Comparison of ENCODE assay signal across 8 mouse cellular contexts in the genomic region with DNA sequence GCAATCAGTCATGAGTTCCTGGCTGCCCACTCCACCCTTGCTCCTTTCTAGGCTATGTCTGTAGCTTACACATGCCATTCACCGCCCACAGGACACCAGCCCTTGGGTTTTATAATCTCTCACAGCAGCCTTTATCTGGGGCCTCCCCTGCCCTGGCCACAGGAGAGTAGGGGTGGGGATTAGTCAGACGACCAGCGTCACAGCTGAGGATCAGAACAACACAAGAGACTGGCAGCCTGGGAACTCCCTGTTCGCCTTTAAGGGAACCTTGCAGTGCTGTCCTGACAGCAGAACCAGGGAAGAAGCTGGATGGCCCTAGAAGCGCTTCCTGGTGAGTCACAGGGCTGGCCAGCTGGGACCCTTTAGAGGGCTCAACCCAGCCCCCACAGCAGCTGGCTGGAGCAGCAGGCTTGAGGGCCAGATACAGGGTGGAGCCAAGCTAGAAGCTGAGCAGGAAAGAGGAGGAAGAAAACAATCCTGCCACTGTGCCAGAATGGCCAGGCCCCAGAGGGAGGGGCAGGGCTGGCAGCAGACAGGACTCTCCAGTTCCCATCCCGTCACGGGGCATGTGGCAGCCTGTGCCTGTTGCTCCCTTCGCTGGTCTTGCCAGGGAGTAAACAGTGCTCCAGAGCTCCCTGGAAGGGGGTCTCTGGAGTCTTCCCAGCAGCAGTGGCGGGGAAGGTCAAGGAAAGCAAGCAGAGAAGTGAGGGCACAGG. TPM values are rescaled to one million over a fixed set of nuclear protein-coding genes. Genes with fewer than 3 reads are reported as not detected.
DNase-seq lines count a peak whose midpoint lies in the region; ATAC-seq lines count a peak whose summit lies in the region.

No protein-coding gene starts in this region.

- H3K4me3 ChIP-seq in hindbrain, embryonic 14.5 days (replicated peaks; ENCODE audit: low read length): no peak overlapping the region

- 24% methylated on average over 9 of the region's 9 CpGs for WGBS in hindbrain, embryonic 14.5 days

- H3K4me2 ChIP-seq in hindbrain, embryonic 14.5 days (replicated peaks): peak overlapping the region; percentile 22

- H3K36me3 ChIP-seq in hindbrain, embryonic 14.5 days (replicated peaks; ENCODE audit: control insufficient read depth, insufficient read depth): peaks cover 21% of the 10 kb centered on the region

- H3K4me1 ChIP-seq in hindbrain, embryonic 14.5 days (replicated peaks; ENCODE audit: control insufficient read depth, insufficient read depth, low read length): peaks cover 13% of the 10 kb centered on the region; the same call in 1 of the 2 replicates

- ATAC-seq in common myeloid progenitor, adult 5-6 weeks (replicated peaks; ENCODE audit: low read depth, poor library complexity, severe bottlenecking): peak; percentile 91
- peak; percentile 90 for ATAC-seq in hindbrain, embryonic 14.5 days (ENCODE audit: low FRiP score)

- H3K9ac ChIP-seq in hindbrain, embryonic 14.5 days: peak overlapping the region; percentile 17; the same call in 1 of the 2 replicates

- H3K9me3 ChIP-seq in hindbrain, embryonic 14.5 days (ENCODE audit: control insufficient read depth, low read length): no peaks in the 10 kb centered on the region

- peak overlapping the region; percentile 80 for H3K27ac ChIP-seq in hindbrain, embryonic 14.5 days

- DNase-seq in adrenal gland, adult (ENCODE audit: inconsistent age in 2 of 2, low spot score in 1 of 2): peak; percentile 94 to 96
- DNase-seq in gastrocnemius, adult 18-20 months (ENCODE audit: low spot score): peak; percentile 97
- peak; percentile 62 for DNase-seq in hindbrain, embryonic 14.5 days (ENCODE audit: low spot score)
- peak; percentile 86 to 92 for DNase-seq in layer of hippocampus, postnatal 36 days
- peak; percentile 93 for DNase-seq in lung, postnatal 14 days
- peak; percentile 68 for DNase-seq in retina, adult 2 months (ENCODE audit: low read depth, low spot score)
- DNase-seq in urinary bladder, postnatal 36 days (ENCODE audit: low spot score in 2 of 2): peak; percentile 92 to 96

- no peaks in the 10 kb centered on the region for H3K27me3 ChIP-seq in hindbrain, embryonic 14.5 days (ENCODE audit: control insufficient read depth, insufficient read depth, low read length)

RNA-seq across cellular contexts. Expression of a gene that starts 9.8 kb away (rescaled TPM):
- 16.1 and 19.7 TPM in 2 replicates for total RNA-seq in common myeloid progenitor, adult 5-6 weeks (2017)
- total RNA-seq in gastrocnemius, adult 18-20 months (2021): 10 to 100 TPM; 29.0 to 42.2 TPM
- polyA plus RNA-seq in hindbrain, embryonic 14.5 days (2014; fragmentation: Nextera tagmentation; extraction: Ambion mirVana): 8.0 TPM in 2 replicates
- 10 to 100 TPM; 25.1 to 25.4 TPM for total RNA-seq in layer of hippocampus, postnatal 36 days (2021)

RNA-seq across cellular contexts. Expression of a gene that starts 10.9 kb away (rescaled TPM):
- 11.6 and 17.2 TPM in 2 replicates for total RNA-seq in common myeloid progenitor, adult 5-6 weeks (2017)
- 10 to 100 TPM; 54.0 to 63.3 TPM for total RNA-seq in gastrocnemius, adult 18-20 months (2021)
- 146 and 149 TPM in 2 replicates for polyA plus RNA-seq in hindbrain, embryonic 14.5 days (2014; fragmentation: Nextera tagmentation; extraction: Ambion mirVana)
- total RNA-seq in layer of hippocampus, postnatal 36 days (2021): 100 to 1,000 TPM; 168 to 188 TPM

RNA-seq across cellular contexts. Expression of a gene that starts 11.1 kb away (rescaled TPM):
- 84.2 and 100 TPM in 2 replicates for total RNA-seq in common myeloid progenitor, adult 5-6 weeks (2017)
- total RNA-seq in gastrocnemius, adult 18-20 months (2021): 10 to 100 TPM; 74.4 to 77.1 TPM
- polyA plus RNA-seq in hindbrain, embryonic 14.5 days (2014; fragmentation: Nextera tagmentation; extraction: Ambion mirVana): 188 and 201 TPM in 2 replicates
- total RNA-seq in layer of hippocampus, postnatal 36 days (2021): 100 to 1,000 TPM; 148 to 159 TPM

RNA-seq across cellular contexts. Expression of a gene that starts 17.3 kb away (rescaled TPM):
- total RNA-seq in common myeloid progenitor, adult 5-6 weeks (2017): not detected in 2 replicates
- not detected for total RNA-seq in gastrocnemius, adult 18-20 months (2021)
- polyA plus RNA-seq in hindbrain, embryonic 14.5 days (2014; fragmentation: Nextera tagmentation; extraction: Ambion mirVana): 0.19 TPM in 1 of 2 replicates, not detected in the other
- not detected for total RNA-seq in layer of hippocampus, postnatal 36 days (2021)

RNA-seq across cellular contexts. Expression of a gene that starts 59.7 kb away (rescaled TPM):
- 298 and 302 TPM in 2 replicates for total RNA-seq in common myeloid progenitor, adult 5-6 weeks (2017)
- 10 to 100 TPM; 71.0 to 82.9 TPM for total RNA-seq in gastrocnemius, adult 18-20 months (2021)
- polyA plus RNA-seq in hindbrain, embryonic 14.5 days (2014; fragmentation: Nextera tagmentation; extraction: Ambion mirVana): 324 and 329 TPM in 2 replicates
- 100 to 1,000 TPM; 394 to 402 TPM for total RNA-seq in layer of hippocampus, postnatal 36 days (2021)
